Mouse (Mus musculus): ENCODE measurements around the gene Asgr2. TPM values are rescaled to one million over a fixed set of nuclear protein-coding genes. Genes with fewer than 3 reads are reported as not detected.
"Not testable (repeated sequence)": the region's sequence is repeated elsewhere in the genome, so short reads cannot be mapped to it uniquely, and the experiment has no call there.

Asgr2 gene
- polyA plus RNA-seq, 1 experiment from 2014 or later = not detected

- 71% methylated on average over 11 of the region's 11 CpGs for WGBS
- Histone ChIP-seq H3K4me2 (no peak overlapping the region), H3K4me1 (replicated peaks) (no peaks in the 10 kb centered on the region), H3K27ac (ENCODE audit: poor library complexity, severe bottlenecking) (no peak overlapping the region), H3K27me3 (replicated peaks) (0 out of 2 replicates have a peak, but pooled peaks cover 7% of the 10 kb centered on the region), H3K9me3 (replicated peaks) (no peaks in the 10 kb centered on the region), H3K4me3 (no peak overlapping the region), H3K9ac (no peak overlapping the region), H3K36me3 (no peaks in the 10 kb centered on the region)
- ATAC-seq (ENCODE audit: insufficient number of reproducible peaks, low FRiP score) = no peak
Observed at GRCm38 (mm10) chr11:70097396-70097795, 5.0 kb downstream of the Asgr2 start.

- Histone ChIP-seq H3K9ac (no peak overlapping the region), H3K9me3 (replicated peaks) (no peaks in the 10 kb centered on the region), H3K27ac (ENCODE audit: poor library complexity, severe bottlenecking) (no peak overlapping the region), H3K4me3 (no peak overlapping the region), H3K36me3 (no peaks in the 10 kb centered on the region), H3K4me1 (replicated peaks) (no peaks in the 10 kb centered on the region), H3K4me2 (no peak overlapping the region), H3K27me3 (replicated peaks) (0 out of 2 replicates have a peak, but pooled peaks cover 4% of the 10 kb centered on the region)
- WGBS = 89% methylated on average over 2 of the region's 2 CpGs
- ATAC-seq (ENCODE audit: insufficient number of reproducible peaks, low FRiP score) = no peak
Observed at GRCm38 (mm10) chr11:70099102-70099501, 6.7 kb downstream of the Asgr2 start.

- no peak overlapping the region for H3K27ac ChIP-seq (ENCODE audit: poor library complexity, severe bottlenecking)
- H3K4me3 ChIP-seq = no peak overlapping the region
- WGBS = 69% methylated on average over 2 of the region's 2 CpGs
- no peaks in the 10 kb centered on the region for H3K36me3 ChIP-seq
- H3K27me3 ChIP-seq (replicated peaks) = 0 out of 2 replicates have a peak, but pooled peaks cover 4% of the 10 kb centered on the region
- H3K4me1 ChIP-seq (replicated peaks) = no peaks in the 10 kb centered on the region
- no peak overlapping the region for H3K9ac ChIP-seq
- H3K4me2 ChIP-seq = no peak overlapping the region
- H3K9me3 ChIP-seq (replicated peaks) = no peaks in the 10 kb centered on the region
- no peak for ATAC-seq (ENCODE audit: insufficient number of reproducible peaks, low FRiP score)
Observed at GRCm38 (mm10) chr11:70099809-70100208, 7.4 kb downstream of the Asgr2 start.

- Histone ChIP-seq H3K36me3 (no peaks in the 10 kb centered on the region), H3K27me3 (replicated peaks) (0 out of 2 replicates have a peak, but pooled peaks cover 4% of the 10 kb centered on the region), H3K9me3 (replicated peaks) (no peaks in the 10 kb centered on the region), H3K4me2 (no peak overlapping the region), H3K9ac (no peak overlapping the region), H3K4me1 (replicated peaks) (no peaks in the 10 kb centered on the region), H3K4me3 (no peak overlapping the region), H3K27ac (ENCODE audit: poor library complexity, severe bottlenecking) (no peak overlapping the region)
- no peak for ATAC-seq (ENCODE audit: insufficient number of reproducible peaks, low FRiP score)
- 81% methylated on average over 14 of the region's 14 CpGs for WGBS
Observed at GRCm38 (mm10) chr11:70103701-70104315, 11.4 kb downstream of the Asgr2 start.

GRCm38 (mm10) chr11:70107085-70107484 lies 14.6 kb downstream of the Asgr2 start:
- 53% methylated on average over 8 of the region's 8 CpGs for WGBS

GRCm38 (mm10) chr11:70110146-70110545 lies 17.7 kb downstream of the Asgr2 start:
- Histone ChIP-seq H3K9ac (no peak overlapping the region), H3K4me3 (no peak overlapping the region), H3K27me3 (replicated peaks) (peaks cover 4% of the 10 kb centered on the region; the same call in 1 of the 2 replicates), H3K4me2 (no peak overlapping the region), H3K27ac (ENCODE audit: poor library complexity, severe bottlenecking) (no peak overlapping the region), H3K9me3 (replicated peaks) (no peaks in the 10 kb centered on the region; the same call in 1 of the 2 replicates), H3K4me1 (replicated peaks) (0 out of 2 replicates have a peak, but pooled peaks cover 5% of the 10 kb centered on the region), H3K36me3 (no peaks in the 10 kb centered on the region)
- no peak for ATAC-seq (ENCODE audit: insufficient number of reproducible peaks, low FRiP score)
- WGBS = 71% methylated on average over 3 of the region's 3 CpGs

More at GRCm38 (mm10) chr11:70107085-70107484, 14.6 kb downstream of the Asgr2 start:
- no peak overlapping the region for H3K4me3 ChIP-seq
- no peak for ATAC-seq (ENCODE audit: insufficient number of reproducible peaks, low FRiP score)
- no peak overlapping the region for H3K9ac ChIP-seq
- H3K4me2 ChIP-seq = no peak overlapping the region
- H3K9me3 ChIP-seq (replicated peaks) = no peaks in the 10 kb centered on the region; the same call in 1 of the 2 replicates
- H3K27ac ChIP-seq (ENCODE audit: poor library complexity, severe bottlenecking) = no peak overlapping the region
- H3K4me1 ChIP-seq (replicated peaks) = no peaks in the 10 kb centered on the region
- no peaks in the 10 kb centered on the region for H3K36me3 ChIP-seq
- H3K27me3 ChIP-seq (replicated peaks) = 0 out of 2 replicates have a peak, but pooled peaks cover 4% of the 10 kb centered on the region

GRCm38 (mm10) chr11:70114562-70114961 lies 22.1 kb downstream of the Asgr2 start:
- Histone ChIP-seq H3K4me3 (no peak overlapping the region), H3K9me3 (replicated peaks) (peaks cover 7% of the 10 kb centered on the region), H3K27me3 (replicated peaks) (no peaks in the 10 kb centered on the region; the same call in 1 of the 2 replicates), H3K36me3 (no peaks in the 10 kb centered on the region), H3K27ac (ENCODE audit: poor library complexity, severe bottlenecking) (no peak overlapping the region), H3K9ac (no peak overlapping the region), H3K4me2 (no peak overlapping the region), H3K4me1 (replicated peaks) (0 out of 2 replicates have a peak, but pooled peaks cover 5% of the 10 kb centered on the region)
- 45% methylated on average over 4 of the region's 4 CpGs for WGBS
- ATAC-seq (ENCODE audit: insufficient number of reproducible peaks, low FRiP score) = no peak

GRCm38 (mm10) chr11:70115901-70116300 lies 23.5 kb downstream of the Asgr2 start:
- WGBS = 94% methylated on average over 3 of the region's 3 CpGs
- Histone ChIP-seq H3K4me2 (no peak overlapping the region), H3K27ac (ENCODE audit: poor library complexity, severe bottlenecking) (no peak overlapping the region), H3K9me3 (replicated peaks) (peaks cover 10% of the 10 kb centered on the region), H3K4me1 (replicated peaks) (0 out of 2 replicates have a peak, but pooled peaks cover 5% of the 10 kb centered on the region), H3K36me3 (no peaks in the 10 kb centered on the region), H3K4me3 (no peak overlapping the region), H3K9ac (no peak overlapping the region), H3K27me3 (replicated peaks) (no peaks in the 10 kb centered on the region; the same call in 1 of the 2 replicates)
- ATAC-seq (ENCODE audit: insufficient number of reproducible peaks, low FRiP score) = no peak

GRCm38 (mm10) chr11:70129926-70130379 lies 37.5 kb downstream of the Asgr2 start, which contains the start of gene Mgl2:
Gene Mgl2 (plus strand): TSS chr11:70130329.
- WGBS = 49% methylated on average over 9 of the region's 9 CpGs
- Histone ChIP-seq H3K9ac (no peak within 1 kb of the TSS), H3K4me1 (replicated peaks) (0 out of 2 replicates have a peak, but pooled peaks cover 3% of the 10 kb centered on the region), H3K4me3 (no peak within 1 kb of the TSS), H3K4me2 (no peak within 1 kb of the TSS), H3K27ac (ENCODE audit: poor library complexity, severe bottlenecking) (no peak within 1 kb of the TSS), H3K9me3 (replicated peaks) (no peaks in the 10 kb centered on the region; the same call in 1 of the 2 replicates), H3K36me3 (no peaks in the 10 kb centered on the region), H3K27me3 (replicated peaks) (no peaks in the 10 kb centered on the region)
- ATAC-seq (ENCODE audit: insufficient number of reproducible peaks, low FRiP score) = peak; percentile 45; the same call in 1 of the 2 replicates

- not testable (repeated sequence) for H3K27me3 ChIP-seq (replicated peaks); H3K9me3 ChIP-seq (replicated peaks); H3K27ac ChIP-seq (ENCODE audit: poor library complexity, severe bottlenecking); H3K36me3 ChIP-seq; ATAC-seq (ENCODE audit: insufficient number of reproducible peaks, low FRiP score); H3K4me1 ChIP-seq (replicated peaks); H3K9ac ChIP-seq; H3K4me2 ChIP-seq; H3K4me3 ChIP-seq
- WGBS = 63% methylated on average over 3 of the region's 3 CpGs
Observed at GRCm38 (mm10) chr11:70135001-70135400, 42.6 kb downstream of the Asgr2 start.

GRCm38 (mm10) chr11:70135925-70136324 lies 43.5 kb downstream of the Asgr2 start:
- not testable (repeated sequence) for H3K9ac ChIP-seq

More at GRCm38 (mm10) chr11:70135925-70136324, 43.5 kb downstream of the Asgr2 start:
- H3K4me2 ChIP-seq; H3K36me3 ChIP-seq; H3K4me3 ChIP-seq; H3K9me3 ChIP-seq (replicated peaks); ATAC-seq (ENCODE audit: insufficient number of reproducible peaks, low FRiP score); H3K4me1 ChIP-seq (replicated peaks); H3K27me3 ChIP-seq (replicated peaks); H3K27ac ChIP-seq (ENCODE audit: poor library complexity, severe bottlenecking): not testable (repeated sequence)
- 87% methylated on average over 8 of the region's 8 CpGs for WGBS
